Mouse (Mus musculus) adrenal gland, postnatal 4 days (tissue): ENCODE data around the gene Frem2. TPM values are rescaled to one million over a fixed set of nuclear protein-coding genes. Genes with fewer than 3 reads are reported as not detected.

ENCODE experiments used
- DNase-seq, 2 experiments: peaks; one replicate each; pipeline ENCODE4 v3.0.0; 2021 to 2022; ENCODE audit warnings: low spot score in 2 of 2, mixed read lengths in 2 of 2
- total RNA-seq, 2 experiments: library from RNA; stranded (reverse); gene quantifications; 2 replicates each; pipeline ENCODE4 v1.2.3; 2021

Gene Frem2
- total RNA-seq, 2 experiments from 2014 or later: 3.8 to 9.6 TPM

- DNase-seq: no peak
These were observed 183.0 kb downstream of the Frem2 start for GRCm38 (mm10) chr3:53474179-53474578.

GRCm38 (mm10) chr3:53472061-53472460, 185.1 kb downstream of the Frem2 start:
- no peak for DNase-seq

- DNase-seq: no peak
These were observed 187.5 kb downstream of the Frem2 start for GRCm38 (mm10) chr3:53469650-53470049.

GRCm38 (mm10) chr3:53467356-53467755, 189.8 kb downstream of the Frem2 start:
- no peak for DNase-seq

- DNase-seq: no peak
These were observed 190.7 kb downstream of the Frem2 start for GRCm38 (mm10) chr3:53466481-53466880.

GRCm38 (mm10) chr3:53465330-53465729, 191.8 kb downstream of the Frem2 start:
- DNase-seq: no peak

GRCm38 (mm10) chr3:53464146-53464698, 192.9 kb downstream of the Frem2 start:
- DNase-seq: no peak

Other genes starting within 250 kb of the Frem2 start
- gene Nhlrc3, start 194.0 kb downstream of the Frem2 start, total RNA-seq: 10 to 100 TPM; 19.1 to 19.4 TPM
- gene Proser1, start 193.7 kb downstream of the Frem2 start, total RNA-seq: 10 to 100 TPM; 39.8 to 41.4 TPM
- not detected for gene Stoml3, start 168.7 kb downstream of the Frem2 start, total RNA-seq
- not detected for gene Gm10985, start 187.7 kb upstream of the Frem2 start, total RNA-seq
- gene Ufm1, start 206.5 kb upstream of the Frem2 start, total RNA-seq: 10 to 100 TPM; 68.4 to 78.6 TPM